Mouse (Mus musculus): ENCODE results near the gene Tenm3. TPM values are rescaled to one million over a fixed set of nuclear protein-coding genes. Genes with fewer than 3 reads are reported as not detected.

Gene Tenm3
- polyA plus RNA-seq, 1 experiment: 12.8 TPM

- TF ChIP-seq POLR2AphosphoS2 (IDR thresholded peaks at IDR 0.05; ENCODE audit: insufficient read length, low read depth) (no peak), POLR2A (IDR thresholded peaks at IDR 0.05; ENCODE audit: insufficient read length, low read depth) (no peak), REST (IDR thresholded peaks at IDR 0.05; ENCODE audit: insufficient read depth, insufficient read length) (no peak), MYOD1 (IDR thresholded peaks at IDR 0.05; ENCODE audit: control insufficient read depth in 1 of 3, insufficient read length in 2 of 3, low read depth in 2 of 3) (no peak), MYOG (IDR thresholded peaks at IDR 0.05; ENCODE audit: control insufficient read depth in 1 of 3, insufficient read depth in 1 of 3, insufficient read length in 2 of 3, low read depth in 2 of 3) (no peak), TCF3 (IDR thresholded peaks at IDR 0.05; ENCODE audit: insufficient read length, low read depth) (no peak)
- no peak overlapping the region for H3K4me3 ChIP-seq
- H3K36me3 ChIP-seq (ENCODE audit: control insufficient read depth, insufficient read depth): no peaks in the 10 kb centered on the region
- no peak overlapping the region for H3ac ChIP-seq (ENCODE audit: control insufficient read depth, insufficient read length)
- H3K27me3 ChIP-seq (ENCODE audit: control insufficient read depth, insufficient read depth, insufficient read length): no peaks in the 10 kb centered on the region
- no peaks in the 10 kb centered on the region for H3K79me2 ChIP-seq (ENCODE audit: control insufficient read depth, insufficient read depth)
- H3K4me2 ChIP-seq (ENCODE audit: low read depth): no peak overlapping the region
Measured at GRCm38 (mm10) chr8:48488809-48489208, 354.9 kb downstream of the Tenm3 start.

GRCm38 (mm10) chr8:48484143-48484542, 359.6 kb downstream of the Tenm3 start:
- H3K36me3 ChIP-seq (ENCODE audit: control insufficient read depth, insufficient read depth): no peaks in the 10 kb centered on the region
- TF ChIP-seq SRF (IDR thresholded peaks at IDR 0.05; ENCODE audit: control insufficient read depth, insufficient read length, low read depth): no peak
- no peak for TF ChIP-seq POLR2AphosphoS2 (IDR thresholded peaks at IDR 0.05; ENCODE audit: insufficient read length, low read depth)
- no peak for TF ChIP-seq MAX (IDR thresholded peaks at IDR 0.05; ENCODE audit: low read depth)

GRCm38 (mm10) chr8:48481709-48482671, 361.8 kb downstream of the Tenm3 start:
- Histone ChIP-seq H3K4me3 (no peak overlapping the region), H3K27me3 (ENCODE audit: control insufficient read depth, insufficient read depth, insufficient read length) (no peaks in the 10 kb centered on the region), H3K4me2 (ENCODE audit: low read depth) (peak overlapping the region; percentile 42), H3K36me3 (ENCODE audit: control insufficient read depth, insufficient read depth) (no peaks in the 10 kb centered on the region), H3K79me2 (ENCODE audit: control insufficient read depth, insufficient read depth) (no peaks in the 10 kb centered on the region), H3ac (ENCODE audit: control insufficient read depth, insufficient read length) (no peak overlapping the region)
- TF ChIP-seq USF1 (IDR thresholded peaks at IDR 0.05; ENCODE audit: low read depth) (no peak), MAX (IDR thresholded peaks at IDR 0.05; ENCODE audit: low read depth) (no peak), TCF3 (IDR thresholded peaks at IDR 0.05; ENCODE audit: insufficient read length, low read depth) (no peak), E2F4 (IDR thresholded peaks at IDR 0.05; ENCODE audit: insufficient read depth) (no peak), REST (IDR thresholded peaks at IDR 0.05; ENCODE audit: insufficient read depth, insufficient read length) (no peak), CEBPB (IDR thresholded peaks at IDR 0.05; ENCODE audit: insufficient read depth, poor library complexity, severe bottlenecking) (no peak), TCF12 (IDR thresholded peaks at IDR 0.05; ENCODE audit: insufficient read depth, poor library complexity, severe bottlenecking) (no peak), POLR2A (IDR thresholded peaks at IDR 0.05; ENCODE audit: insufficient read length, low read depth) (no peak), POLR2AphosphoS2 (IDR thresholded peaks at IDR 0.05; ENCODE audit: insufficient read length, low read depth) (no peak), SRF (IDR thresholded peaks at IDR 0.05; ENCODE audit: control insufficient read depth, insufficient read length, low read depth) (no peak)

More at GRCm38 (mm10) chr8:48484143-48484542, 359.6 kb downstream of the Tenm3 start:
- Histone ChIP-seq H3K27me3 (ENCODE audit: control insufficient read depth, insufficient read depth, insufficient read length) (no peaks in the 10 kb centered on the region), H3K79me2 (ENCODE audit: control insufficient read depth, insufficient read depth) (no peaks in the 10 kb centered on the region), H3K4me3 (no peak overlapping the region), H3K4me2 (ENCODE audit: low read depth) (no peak overlapping the region), H3ac (ENCODE audit: control insufficient read depth, insufficient read length) (no peak overlapping the region)

GRCm38 (mm10) chr8:48477371-48477935, 366.3 kb downstream of the Tenm3 start:
- no peak overlapping the region for H3K4me3 ChIP-seq
- no peaks in the 10 kb centered on the region for H3K27me3 ChIP-seq (ENCODE audit: control insufficient read depth, insufficient read depth, insufficient read length)
- peaks cover 6% of the 10 kb centered on the region for H3K79me2 ChIP-seq (ENCODE audit: control insufficient read depth, insufficient read depth)
- no peak for TF ChIP-seq MYOD1 (IDR thresholded peaks at IDR 0.05; ENCODE audit: control insufficient read depth in 1 of 3, insufficient read length in 2 of 3, low read depth in 2 of 3)
- no peak for TF ChIP-seq REST (IDR thresholded peaks at IDR 0.05; ENCODE audit: insufficient read depth, insufficient read length)
- no peak for TF ChIP-seq TCF3 (IDR thresholded peaks at IDR 0.05; ENCODE audit: insufficient read length, low read depth)
- TF ChIP-seq CEBPB (IDR thresholded peaks at IDR 0.05; ENCODE audit: insufficient read depth, poor library complexity, severe bottlenecking): no peak
- TF ChIP-seq MYOG (IDR thresholded peaks at IDR 0.05; ENCODE audit: control insufficient read depth in 1 of 3, insufficient read depth in 1 of 3, insufficient read length in 2 of 3, low read depth in 2 of 3): no peak
- TF ChIP-seq SRF (IDR thresholded peaks at IDR 0.05; ENCODE audit: control insufficient read depth, insufficient read length, low read depth): no peak
- no peak for TF ChIP-seq TCF12 (IDR thresholded peaks at IDR 0.05; ENCODE audit: insufficient read depth, poor library complexity, severe bottlenecking)
- no peak for TF ChIP-seq MAX (IDR thresholded peaks at IDR 0.05; ENCODE audit: low read depth)
- no peak for TF ChIP-seq POLR2A (IDR thresholded peaks at IDR 0.05; ENCODE audit: insufficient read length, low read depth)
- no peak for TF ChIP-seq E2F4 (IDR thresholded peaks at IDR 0.05; ENCODE audit: insufficient read depth)
- TF ChIP-seq USF1 (IDR thresholded peaks at IDR 0.05; ENCODE audit: low read depth): no peak
- TF ChIP-seq POLR2AphosphoS2 (IDR thresholded peaks at IDR 0.05; ENCODE audit: insufficient read length, low read depth): no peak
- H3ac ChIP-seq (ENCODE audit: control insufficient read depth, insufficient read length): no peak overlapping the region
- no peak overlapping the region for H3K4me2 ChIP-seq (ENCODE audit: low read depth)
- H3K36me3 ChIP-seq (ENCODE audit: control insufficient read depth, insufficient read depth): no peaks in the 10 kb centered on the region

GRCm38 (mm10) chr8:48476896-48477295, 366.9 kb downstream of the Tenm3 start:
- H3ac ChIP-seq (ENCODE audit: control insufficient read depth, insufficient read length): no peak overlapping the region
- TF ChIP-seq MYOD1 (IDR thresholded peaks at IDR 0.05; ENCODE audit: control insufficient read depth in 1 of 3, insufficient read length in 2 of 3, low read depth in 2 of 3) (no peak), TCF3 (IDR thresholded peaks at IDR 0.05; ENCODE audit: insufficient read length, low read depth) (no peak), E2F4 (IDR thresholded peaks at IDR 0.05; ENCODE audit: insufficient read depth) (no peak), MYOG (IDR thresholded peaks at IDR 0.05; ENCODE audit: control insufficient read depth in 1 of 3, insufficient read depth in 1 of 3, insufficient read length in 2 of 3, low read depth in 2 of 3) (no peak), TCF12 (IDR thresholded peaks at IDR 0.05; ENCODE audit: insufficient read depth, poor library complexity, severe bottlenecking) (no peak), REST (IDR thresholded peaks at IDR 0.05; ENCODE audit: insufficient read depth, insufficient read length) (no peak), CEBPB (IDR thresholded peaks at IDR 0.05; ENCODE audit: insufficient read depth, poor library complexity, severe bottlenecking) (no peak)
- no peak overlapping the region for H3K4me2 ChIP-seq (ENCODE audit: low read depth)

More at GRCm38 (mm10) chr8:48476896-48477295, 366.9 kb downstream of the Tenm3 start:
- Histone ChIP-seq H3K36me3 (ENCODE audit: control insufficient read depth, insufficient read depth) (no peaks in the 10 kb centered on the region), H3K79me2 (ENCODE audit: control insufficient read depth, insufficient read depth) (peaks cover 6% of the 10 kb centered on the region), H3K4me3 (no peak overlapping the region), H3K27me3 (ENCODE audit: control insufficient read depth, insufficient read depth, insufficient read length) (no peaks in the 10 kb centered on the region)
